Mouse (Mus musculus) embryonic stem cell, embryonic (primary cell): ENCODE results near the gene Trpm3.

Source experiments
- CTCF ChIA-PET, 4 experiments: fragments of 300-600 bp in 2 of 4; fragments of 350-600 bp in 2 of 4; sonication (Branson Sonifier 250); formaldehyde crosslinking; loops; one replicate each; lab custom pipeline; 2022; ENCODE audit warnings: inconsistent platforms in 2 of 4; lab: Charles Lee
- POLR2A ChIA-PET, 4 experiments: fragments of 300-600 bp in 2 of 4; fragments of 350-600 bp in 2 of 4; sonication (Branson Sonifier 250); formaldehyde crosslinking; loops; one replicate each; lab custom pipeline; 2022; ENCODE audit warnings: antibody characterized with exemption in 4 of 4, inconsistent platforms in 1 of 4; lab: Charles Lee

Trpm3 gene

DNA sequence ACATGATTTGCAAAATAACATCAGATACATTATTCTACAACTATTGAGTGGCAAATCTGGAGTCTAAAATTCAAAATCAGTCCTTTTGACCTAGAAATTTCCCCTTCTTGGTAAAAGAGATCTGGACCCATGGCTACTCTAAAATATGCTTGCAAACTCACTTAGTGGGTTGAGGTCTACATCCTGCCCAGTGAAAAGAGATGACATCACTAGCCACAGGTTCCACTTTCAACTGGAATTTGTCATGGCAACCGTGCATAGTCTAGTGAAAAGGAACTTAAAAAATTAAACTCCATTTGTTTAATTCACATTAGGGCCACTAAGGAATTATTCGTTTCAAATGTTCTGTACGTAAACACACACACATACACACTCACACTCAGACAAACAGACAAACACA is 455.6 kb downstream of the Trpm3 start:
- POLR2A ChIA-PET = no interaction called here
- CTCF ChIA-PET = no interaction called here

DNA sequence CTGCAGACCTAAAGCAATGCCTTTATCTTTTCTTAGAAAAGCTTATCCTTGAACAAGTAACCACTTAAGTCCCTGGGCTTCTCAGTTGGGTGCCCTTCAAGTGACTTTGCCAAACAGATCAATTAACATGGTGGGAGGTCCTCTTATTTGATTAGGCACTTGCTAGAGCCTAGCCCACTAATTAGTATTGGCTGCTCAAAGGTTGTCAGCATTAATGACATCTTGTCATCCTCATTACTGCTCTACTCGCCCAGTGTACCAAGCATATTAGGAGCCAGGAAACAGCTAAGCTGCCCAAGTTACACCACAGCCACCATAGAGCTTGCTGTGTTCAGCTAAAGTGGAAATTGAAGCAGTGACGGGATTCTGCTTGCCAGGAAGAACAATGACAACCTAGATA is 456.4 kb downstream of the Trpm3 start:
- ChIA-PET POLR2A (no interaction called here), CTCF (no interaction called here)

DNA sequence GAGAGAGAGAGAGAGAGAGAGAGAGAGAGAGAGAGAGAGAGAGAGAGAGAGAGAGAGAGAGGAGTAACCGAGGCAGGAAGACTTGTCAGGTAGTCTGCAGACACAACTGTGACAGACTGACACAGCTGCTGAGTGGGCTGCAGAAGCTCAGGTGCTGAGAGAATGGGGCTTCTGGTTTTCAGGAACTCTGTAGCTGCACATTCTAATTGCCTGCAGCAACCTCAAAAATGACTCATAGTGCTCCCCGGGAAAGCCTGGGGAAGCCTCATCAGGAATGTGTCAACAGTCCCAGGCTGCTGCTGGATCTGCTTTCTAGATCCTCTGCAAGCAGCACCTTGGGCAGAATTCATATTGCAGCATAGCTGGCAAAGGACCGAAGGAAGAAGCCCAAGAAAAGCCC is 457.9 kb downstream of the Trpm3 start:
- ChIA-PET POLR2A (interaction anchor here in 1 of 4 experiments (0.6 kb wide), 1 partner anchor 153 kb away, joined by 3 read pairs; no protein-coding TSS in a partner anchor), CTCF (no interaction called here)

DNA sequence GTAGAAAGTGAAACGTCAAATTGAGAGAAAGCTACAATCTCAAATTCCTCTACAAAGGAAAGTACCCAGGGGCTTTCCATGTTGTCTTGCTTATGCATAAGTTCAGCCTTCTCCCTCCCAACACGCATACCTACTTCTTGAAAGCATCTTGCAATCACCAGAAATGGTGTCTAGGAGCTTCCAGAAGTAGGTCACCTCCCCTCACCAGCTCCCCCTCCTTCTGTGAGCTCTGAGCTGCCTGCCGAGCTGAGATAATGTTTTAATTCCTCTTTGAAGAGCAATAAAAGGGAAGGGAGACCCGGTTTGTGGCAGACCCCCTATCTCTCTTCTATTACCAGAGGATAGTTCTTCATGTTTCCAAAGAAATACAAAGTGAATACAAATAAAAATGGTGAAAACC is 465.5 kb downstream of the Trpm3 start:
- POLR2A ChIA-PET = no interaction called here
- CTCF ChIA-PET = no interaction called here

DNA sequence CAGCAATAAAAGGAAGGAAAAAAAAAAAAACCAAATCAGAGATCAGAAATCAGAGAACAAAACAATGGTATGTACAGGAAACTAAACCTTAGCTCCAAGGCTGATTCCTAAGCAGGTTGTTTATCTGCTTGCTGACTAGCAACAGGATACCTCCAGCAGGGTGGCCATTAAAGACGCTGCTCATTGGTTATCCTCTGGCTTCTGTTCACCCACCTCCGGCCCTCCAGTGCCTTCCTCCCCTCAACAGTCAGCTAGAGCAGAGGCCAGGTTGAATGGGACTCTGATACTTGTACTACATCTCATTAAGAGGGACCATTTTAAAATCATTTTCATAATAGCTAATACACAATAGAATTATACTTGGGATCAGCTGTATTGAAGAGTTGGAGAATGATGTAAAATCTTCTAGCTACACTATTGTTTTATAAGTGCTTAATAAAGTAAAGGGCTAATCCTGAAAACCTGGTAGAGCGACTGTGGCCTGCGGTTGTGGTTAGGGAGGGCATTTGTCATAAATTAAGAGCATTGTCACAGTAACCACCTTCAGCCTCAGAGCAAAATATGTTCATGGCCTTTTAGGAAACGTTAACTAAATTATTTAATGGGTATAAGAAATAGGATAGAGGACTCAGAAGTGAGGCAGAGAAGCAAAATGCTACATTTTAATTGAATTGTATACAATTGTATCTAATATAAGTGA is 469.3 kb downstream of the Trpm3 start:
- ChIA-PET POLR2A (no interaction called here), CTCF (no interaction called here)

DNA sequence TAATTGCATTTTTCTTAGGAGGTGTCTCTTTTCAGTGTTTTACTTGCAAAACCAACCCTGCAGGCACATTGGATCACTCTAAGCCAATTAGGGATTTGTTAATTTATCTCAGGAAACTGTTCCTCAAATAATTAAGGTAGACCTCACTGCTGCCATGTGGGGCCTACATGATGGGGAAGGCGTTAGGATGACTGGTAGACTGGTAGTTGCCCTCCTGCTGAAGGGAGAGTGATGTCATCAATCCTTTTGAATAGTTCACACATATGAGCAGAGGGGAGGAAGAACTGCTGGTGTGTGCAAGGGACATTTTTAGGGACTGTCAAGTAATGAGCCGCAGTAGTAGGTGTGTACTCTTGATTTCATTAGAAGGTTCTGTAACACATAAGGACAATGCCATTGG is 472.8 kb downstream of the Trpm3 start:
- ChIA-PET CTCF (no interaction called here), POLR2A (interaction anchor here in 1 of 4 experiments (0.6 kb wide), 1 partner anchor 81 kb away, joined by 3 read pairs; no protein-coding TSS in a partner anchor)

DNA sequence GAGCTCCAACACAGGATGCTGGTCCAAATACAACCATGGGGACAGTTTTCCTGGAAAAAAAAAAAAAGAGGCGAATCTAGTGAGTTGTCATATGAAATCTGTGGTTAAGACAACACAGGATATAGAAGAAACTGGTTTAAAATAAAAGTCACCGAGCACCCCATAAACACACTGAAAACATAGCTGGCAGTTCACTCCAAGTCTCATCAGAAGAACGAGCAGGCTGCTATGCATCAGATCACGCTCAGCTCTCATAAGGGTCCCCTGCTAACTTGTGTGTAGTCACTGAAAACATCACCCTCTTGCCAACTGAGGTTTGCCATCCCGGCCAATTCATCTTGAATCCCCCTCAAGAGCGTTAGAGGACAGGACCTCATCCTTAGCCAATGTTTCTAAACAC is 476.5 kb downstream of the Trpm3 start:
- POLR2A ChIA-PET = no interaction called here
- CTCF ChIA-PET = interaction anchor here in 1 of 4 experiments (0.7 kb wide), 1 partner anchor 18 kb away, joined by 3 read pairs; no protein-coding TSS in a partner anchor

DNA sequence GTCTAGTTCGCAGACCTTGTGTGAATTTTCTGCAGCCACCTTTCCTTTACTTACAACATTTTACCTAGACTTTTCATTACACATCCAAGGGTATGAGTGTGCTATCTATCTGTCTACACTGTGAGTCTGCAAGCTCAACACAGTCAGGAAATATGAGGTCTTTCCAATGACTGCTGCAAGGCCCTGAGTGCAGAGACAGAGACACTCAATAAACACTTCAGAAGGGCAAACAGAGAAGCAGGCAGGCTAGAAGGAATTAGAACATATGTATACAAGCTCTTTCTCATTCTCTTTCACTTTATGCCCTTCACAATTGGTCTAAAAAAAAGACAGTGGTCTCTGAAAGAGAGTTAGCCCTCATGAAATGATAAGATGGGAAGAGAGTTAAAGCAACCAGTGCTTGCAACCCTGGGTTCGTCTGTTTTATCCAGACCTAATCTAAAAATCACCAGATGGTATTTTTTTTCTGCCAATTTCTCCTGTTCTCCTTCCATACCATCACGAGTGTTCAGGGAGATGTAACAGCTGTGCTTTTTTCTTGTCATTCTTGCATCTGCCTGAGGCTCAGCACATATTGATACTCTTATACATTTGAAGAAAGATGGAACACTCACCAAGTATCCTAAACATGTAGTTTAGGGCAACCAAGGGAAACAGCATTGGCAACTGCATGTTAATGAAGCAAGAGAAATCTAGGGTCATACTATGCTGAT is 486.1 kb downstream of the Trpm3 start:
- ChIA-PET CTCF (no interaction called here), POLR2A (interaction anchor here in 1 of 4 experiments (0.5 kb wide), 1 partner anchor 844 kb away, joined by 4 read pairs; no protein-coding TSS in a partner anchor)

DNA sequence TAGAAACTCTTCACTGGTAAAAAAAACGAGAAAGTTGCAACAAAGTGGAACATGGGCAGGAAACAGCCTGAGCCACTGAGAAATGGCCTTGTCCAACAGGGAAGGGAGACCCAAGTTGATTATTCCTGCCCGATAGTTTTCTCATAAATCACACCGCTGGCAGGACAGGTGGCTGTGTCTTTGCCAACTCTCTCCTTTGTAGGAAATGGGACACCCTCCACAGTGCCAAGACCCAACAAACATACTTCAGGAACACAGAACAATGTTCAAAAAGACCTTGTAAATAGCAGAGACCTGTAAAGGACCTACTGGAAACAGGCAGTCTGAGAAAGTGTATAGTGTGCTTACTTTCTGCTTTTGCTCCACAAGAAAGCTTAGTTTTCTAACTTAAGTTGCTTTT is 490.0 kb downstream of the Trpm3 start:
- CTCF ChIA-PET = interaction anchor here in 1 of 4 experiments (3.3 kb wide), 1 partner anchor 292 kb away, joined by 10 read pairs; no protein-coding TSS in a partner anchor
- POLR2A ChIA-PET = no interaction called here

DNA sequence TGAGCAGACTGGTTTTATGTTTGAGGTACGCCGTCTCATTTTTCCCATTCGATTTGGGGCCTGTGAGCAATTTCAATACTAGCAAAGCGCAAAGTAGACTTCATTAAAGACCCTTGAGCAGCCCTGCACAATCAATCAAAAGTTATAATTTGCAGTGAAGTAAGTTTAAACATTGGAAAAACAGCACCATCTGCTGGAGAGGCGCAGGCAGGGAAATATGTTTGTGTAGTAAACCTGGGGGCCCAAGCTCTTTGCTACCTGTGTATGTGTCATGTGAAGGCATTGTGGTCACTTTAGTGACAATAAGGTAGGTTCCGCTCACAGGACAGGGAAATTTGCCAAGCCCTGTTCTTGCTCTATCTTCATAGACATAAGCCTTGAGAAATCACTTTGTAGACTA is 492.5 kb downstream of the Trpm3 start:
- CTCF ChIA-PET = interaction anchor here in 3 of 4 experiments (0.8 to 3.3 kb wide), 6 partner anchors 110 to 298 kb away, joined by 3 to 10 read pairs (median 6); no protein-coding TSS in a partner anchor
- POLR2A ChIA-PET = no interaction called here

DNA sequence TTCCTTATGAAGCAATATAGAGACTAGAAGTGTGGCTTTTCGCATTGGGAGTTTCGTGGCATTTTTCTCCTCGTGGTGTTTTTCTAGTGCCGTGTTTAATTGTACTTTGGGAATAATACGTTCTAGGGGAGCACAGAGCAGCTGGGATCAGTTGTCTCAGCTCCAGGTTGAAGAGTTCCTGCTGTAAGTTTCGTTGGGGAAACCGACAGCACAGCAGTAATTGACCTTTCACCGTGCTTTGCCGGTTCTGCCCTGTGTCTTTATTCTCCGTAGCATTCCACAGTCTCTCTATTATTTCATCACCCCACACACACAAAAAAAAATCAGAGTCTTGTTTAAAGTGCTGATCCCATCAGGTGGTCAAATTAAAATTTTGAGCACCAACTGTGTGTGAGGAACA is 496.8 kb downstream of the Trpm3 start:
- ChIA-PET POLR2A (no interaction called here), CTCF (no interaction called here)

DNA sequence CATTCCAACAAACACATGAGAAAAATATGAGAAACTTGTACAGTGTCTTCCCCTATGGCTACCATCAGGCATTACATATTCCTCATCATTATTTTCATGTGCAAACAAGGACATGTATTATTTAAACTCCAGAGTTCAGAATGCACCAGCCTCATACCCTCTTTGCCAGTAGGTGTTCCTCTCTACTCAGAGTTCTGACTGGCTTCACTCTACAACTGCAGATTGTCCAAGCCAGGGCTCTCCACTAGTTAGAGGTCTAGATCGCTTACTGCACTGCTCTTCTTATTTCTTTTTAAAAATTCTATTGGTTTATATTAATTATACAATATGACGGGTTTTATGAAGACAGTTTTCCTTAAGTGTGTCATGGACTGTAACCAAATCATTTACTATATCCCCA is 498.9 kb downstream of the Trpm3 start:
- ChIA-PET POLR2A (no interaction called here), CTCF (no interaction called here)

DNA sequence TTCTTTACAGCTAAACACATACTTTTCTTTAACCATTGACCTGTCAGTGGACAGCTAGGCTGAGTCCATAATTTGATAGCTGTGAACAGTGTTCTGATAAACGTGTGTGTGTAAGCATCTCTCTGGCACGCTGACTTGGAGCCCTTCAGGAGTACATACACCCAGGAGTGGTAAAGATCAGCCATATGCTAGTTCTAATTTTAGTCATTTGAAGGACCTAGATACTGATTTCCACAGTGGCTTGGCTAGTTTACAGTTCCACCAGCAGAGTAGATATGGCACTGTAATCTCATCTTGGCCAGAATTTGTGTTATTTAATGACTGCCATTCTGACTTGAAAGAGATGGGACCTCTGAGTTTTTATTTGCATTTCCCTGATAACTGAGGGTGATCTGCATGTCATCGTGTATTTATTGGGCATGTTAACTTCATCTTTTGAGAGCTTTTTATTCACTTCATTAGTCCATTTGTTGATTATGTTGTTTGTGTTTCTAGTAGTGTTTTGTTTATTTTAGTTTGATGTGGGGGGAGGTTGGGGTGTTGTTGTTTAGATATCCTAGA is 499.6 kb downstream of the Trpm3 start:
- CTCF ChIA-PET = interaction anchor here in 1 of 4 experiments (0.6 to 0.7 kb wide), 2 partner anchors 99 to 335 kb away, joined by 3 to 9 read pairs; no protein-coding TSS in a partner anchor
- POLR2A ChIA-PET = no interaction called here

DNA sequence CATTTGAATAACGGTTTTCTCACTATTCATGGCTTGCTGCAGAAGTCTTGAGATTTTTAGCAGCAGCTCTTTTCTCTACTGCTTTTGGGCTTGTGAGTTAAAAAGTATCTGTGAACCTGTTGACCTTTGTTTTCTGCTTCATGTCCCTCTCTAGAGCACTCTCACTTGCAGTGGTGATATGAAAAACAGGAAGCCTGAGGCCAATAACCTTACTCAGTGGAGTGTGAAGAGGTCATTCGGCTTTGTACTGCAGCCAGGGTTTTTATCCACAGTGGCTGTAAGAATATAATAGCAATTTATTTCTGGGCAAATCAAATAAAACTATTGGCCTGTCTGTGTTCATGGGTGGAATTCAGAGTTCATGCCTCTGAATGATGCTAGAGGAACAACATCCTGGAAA is 503.3 kb downstream of the Trpm3 start:
- POLR2A ChIA-PET = no interaction called here
- CTCF ChIA-PET = no interaction called here

DNA sequence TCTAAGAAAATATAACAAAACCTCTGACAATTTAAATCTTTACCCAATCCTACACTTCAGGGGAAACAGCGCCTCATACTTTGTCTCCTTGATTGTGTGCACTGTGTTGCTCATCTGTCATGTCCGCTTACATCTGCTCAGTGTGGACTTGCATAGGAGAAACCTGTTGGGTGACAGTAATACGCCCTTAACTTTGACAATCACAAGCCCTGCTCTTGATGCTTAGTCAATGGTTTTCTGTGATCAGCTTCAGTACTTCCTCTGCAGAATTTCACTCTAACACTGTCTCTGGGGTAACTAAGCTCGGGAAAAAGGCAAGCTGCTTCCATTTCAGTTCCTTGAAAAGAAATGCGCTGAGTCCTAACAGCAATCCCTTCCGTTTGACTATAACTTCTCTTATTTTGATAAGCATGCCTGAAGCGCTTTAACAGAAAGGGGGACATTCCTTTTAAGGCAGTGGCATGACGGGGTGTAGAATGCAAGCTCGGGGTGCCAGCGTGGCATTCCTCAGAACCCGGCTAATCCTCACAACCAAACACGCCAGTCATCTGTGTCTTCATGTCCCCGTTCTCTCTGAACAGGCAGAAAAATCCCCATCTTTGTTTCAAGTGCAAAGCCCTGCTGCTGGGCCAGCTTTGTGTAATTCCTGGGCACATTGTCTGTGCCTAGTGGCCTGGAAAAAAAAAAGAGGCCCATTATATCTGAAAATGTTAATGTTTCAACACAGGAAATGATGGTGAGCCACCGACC is 517.8 kb downstream of the Trpm3 start:
- ChIA-PET CTCF (no interaction called here), POLR2A (no interaction called here)

DNA sequence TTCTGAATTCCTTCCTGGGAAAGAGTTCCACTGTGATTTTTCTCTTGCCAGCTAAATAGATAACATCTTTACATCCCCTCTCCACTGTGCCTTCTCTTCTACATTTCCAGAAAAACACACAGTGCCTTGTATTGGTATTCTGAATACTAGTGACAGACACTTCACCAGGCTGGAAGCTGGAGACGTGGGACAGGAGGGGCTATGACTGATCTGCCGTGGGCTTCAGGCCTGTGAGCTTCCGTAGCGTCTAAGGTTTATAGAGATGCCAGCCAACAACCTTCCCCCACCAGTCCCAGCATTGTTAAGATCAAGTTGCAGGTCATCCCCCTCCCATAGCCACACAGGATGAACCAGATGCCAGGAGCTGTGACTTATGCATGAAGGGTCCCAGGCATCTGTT is 518.4 kb downstream of the Trpm3 start:
- POLR2A ChIA-PET = interaction anchor here in 1 of 4 experiments (0.6 kb wide), 1 partner anchor 802 kb away, joined by 3 read pairs; no protein-coding TSS in a partner anchor
- CTCF ChIA-PET = no interaction called here

DNA sequence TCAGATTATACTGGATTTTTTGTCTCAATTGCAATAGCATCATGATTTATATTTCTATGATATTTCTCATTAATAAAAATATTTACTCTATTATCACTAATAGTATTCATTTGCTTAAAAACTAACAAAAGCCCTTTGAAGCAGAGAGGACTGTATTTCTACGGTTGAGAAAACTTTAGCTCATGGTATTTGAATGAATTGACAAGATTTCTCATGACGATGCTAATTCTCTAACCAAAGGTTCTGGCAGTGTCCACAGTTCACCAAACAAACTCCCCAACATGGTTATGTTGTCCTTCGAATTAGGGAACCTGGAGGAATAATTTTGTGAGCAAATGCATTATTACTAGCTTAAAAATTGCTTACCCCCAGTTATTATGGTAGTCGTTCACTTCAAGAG is 526.6 kb downstream of the Trpm3 start:
- POLR2A ChIA-PET = interaction anchor here in 1 of 4 experiments (0.5 kb wide), 1 partner anchor 1250 kb away, joined by 3 read pairs; no protein-coding TSS in a partner anchor
- CTCF ChIA-PET = no interaction called here

DNA sequence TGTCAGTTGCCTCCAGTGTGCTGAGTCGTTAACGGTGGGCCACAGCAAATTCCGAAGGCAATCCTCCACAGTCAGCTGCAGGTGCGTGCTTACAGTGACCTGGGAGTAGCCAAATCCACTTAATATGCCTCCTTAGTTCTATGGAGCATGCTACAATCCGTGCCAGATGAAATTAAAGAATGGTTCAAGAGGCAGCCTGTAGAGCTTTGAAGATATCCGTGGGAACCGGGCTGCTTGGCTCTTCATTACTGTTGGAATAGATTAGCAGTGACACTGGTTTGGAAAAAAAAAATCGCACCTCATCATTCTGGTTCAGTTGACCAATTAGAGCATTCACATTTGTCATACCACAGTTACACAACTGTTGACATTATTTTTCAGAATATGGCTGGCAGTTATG is 531.4 kb downstream of the Trpm3 start:
- ChIA-PET POLR2A (interaction anchor here in 1 of 4 experiments (0.7 kb wide), 1 partner anchor 543 kb away, joined by 6 read pairs; no protein-coding TSS in a partner anchor), CTCF (interaction anchor here in 1 of 4 experiments (0.5 kb wide), 1 partner anchor 214 kb away, joined by 7 read pairs; no protein-coding TSS in a partner anchor)

DNA sequence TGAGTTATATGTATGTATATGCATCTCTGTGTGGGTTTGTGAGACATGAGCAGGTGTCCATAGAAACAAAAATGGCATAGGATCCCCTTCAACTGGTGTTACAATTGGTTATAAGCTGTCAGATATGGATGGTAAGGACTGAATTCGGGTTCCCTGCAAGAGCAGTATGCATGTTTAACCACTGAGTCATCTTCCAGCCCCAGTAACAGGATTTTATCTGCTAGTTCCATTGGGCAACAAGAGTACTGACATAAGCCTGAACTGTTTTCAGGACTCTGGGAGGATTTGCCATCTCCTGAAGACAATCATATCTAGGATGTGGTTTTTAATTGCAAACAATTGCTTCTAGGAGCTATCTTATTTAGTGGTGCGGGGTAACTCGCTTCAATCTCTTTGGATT is 534.0 kb downstream of the Trpm3 start:
- ChIA-PET POLR2A (no interaction called here), CTCF (no interaction called here)
